Mouse (Mus musculus) spleen, adult 2 months (tissue): ENCODE measurements at regions not wholly inside any gene's neighbourhood (a gene's known extent, or its start where the extent isn't known, plus 50 kb on each side); places are given as distances from the start of the nearest gene placed in this dataset.

Experiments
- DNase-seq, 2 experiments: peaks; one replicate each; pipeline versions ENCODE4 v3.0.0 to v3.0.0-alpha.2; 2012 to 2021; ENCODE audit warnings: low spot score in 2 of 2, low read depth in 1 of 2
- H3K27ac ChIP-seq: fragments of 200-500 bp; 2 replicates; pipeline ENCODE4 v1.5.1; 2012; ENCODE audit warnings: low read length, inconsistent platforms; ENCODE audit not compliant: insufficient read depth
- H3K27me3 ChIP-seq: fragments of 200-500 bp; 2 replicates; pipeline ENCODE4 v1.6.1; 2012; ENCODE audit warnings: mild to moderate bottlenecking, moderate library complexity, low read length, inconsistent platforms; ENCODE audit not compliant: control insufficient read depth, insufficient read depth
- H3K36me3 ChIP-seq: fragments of 200-500 bp; 2 replicates; pipeline ENCODE4 v1.6.1; 2012; ENCODE audit warnings: mild to moderate bottlenecking, low read length, inconsistent platforms; ENCODE audit not compliant: control insufficient read depth, insufficient read depth
- H3K4me1 ChIP-seq: fragments of 200-500 bp; 2 replicates; pipeline ENCODE4 v1.6.1; 2011; ENCODE audit warnings: inconsistent platforms; ENCODE audit not compliant: control insufficient read depth, insufficient read depth, insufficient read length
- H3K4me3 ChIP-seq: fragments of 200-500 bp; 2 replicates; pipeline ENCODE4 v1.5.1; 2011; ENCODE audit warnings: mild to moderate bottlenecking, inconsistent platforms; ENCODE audit not compliant: insufficient read depth, insufficient read length; ENCODE audit errors: extremely low read depth
- CTCF ChIP-seq: fragments of 200-500 bp; IDR thresholded peaks from 2 replicates; pipeline ENCODE4 v1.5.1; 2011; ENCODE audit warnings: mild to moderate bottlenecking, inconsistent platforms; ENCODE audit not compliant: insufficient read depth, insufficient read length, insufficient replicate concordance; ENCODE audit errors: extremely low read depth
- POLR2A ChIP-seq: fragments of 200-500 bp; IDR thresholded peaks from 2 replicates; pipeline ENCODE4 v1.6.1; 2011; ENCODE audit warnings: low read depth, low read length, inconsistent platforms
- WGBS: fragments of 180-500 bp; shearing (Covaris S2); methylation state at CpG from one replicate; pipeline ENCODE4 v1.1.7; 2018; 5-methylcytosine and 5-hydroxymethylcytosine counted together

DNA sequence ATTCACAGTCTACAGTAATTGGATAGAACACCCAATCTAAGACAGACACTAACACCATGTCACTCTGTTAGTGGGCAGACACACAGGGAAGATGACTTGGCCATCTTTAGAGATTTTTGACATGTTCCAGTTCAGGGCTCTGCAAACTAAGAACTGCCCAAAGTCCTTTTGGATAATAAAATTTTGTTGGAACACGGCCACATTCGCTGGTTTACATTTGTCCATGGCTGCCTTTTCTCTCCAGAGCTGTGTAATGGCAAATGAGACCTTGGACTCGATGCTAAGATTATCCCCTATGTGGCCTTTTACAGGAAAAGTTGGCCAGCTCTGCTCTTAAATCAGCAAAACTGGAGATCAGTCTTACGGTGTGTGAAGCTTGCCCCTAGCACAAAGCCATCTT is 173.3 kb upstream of the Usp24 start:
- H3K4me1 ChIP-seq, result no peaks in the 10 kb centered on the region
- no peaks in the 10 kb centered on the region for H3K27me3 ChIP-seq
- WGBS, result 87% methylated on average over 4 of the region's 4 CpGs
- H3K36me3 ChIP-seq, result no peaks in the 10 kb centered on the region
- TF ChIP-seq CTCF (no peak), POLR2A (no peak)
- no peak for DNase-seq
- H3K4me3 ChIP-seq, result no peak overlapping the region
- H3K27ac ChIP-seq, result no peak overlapping the region

DNA sequence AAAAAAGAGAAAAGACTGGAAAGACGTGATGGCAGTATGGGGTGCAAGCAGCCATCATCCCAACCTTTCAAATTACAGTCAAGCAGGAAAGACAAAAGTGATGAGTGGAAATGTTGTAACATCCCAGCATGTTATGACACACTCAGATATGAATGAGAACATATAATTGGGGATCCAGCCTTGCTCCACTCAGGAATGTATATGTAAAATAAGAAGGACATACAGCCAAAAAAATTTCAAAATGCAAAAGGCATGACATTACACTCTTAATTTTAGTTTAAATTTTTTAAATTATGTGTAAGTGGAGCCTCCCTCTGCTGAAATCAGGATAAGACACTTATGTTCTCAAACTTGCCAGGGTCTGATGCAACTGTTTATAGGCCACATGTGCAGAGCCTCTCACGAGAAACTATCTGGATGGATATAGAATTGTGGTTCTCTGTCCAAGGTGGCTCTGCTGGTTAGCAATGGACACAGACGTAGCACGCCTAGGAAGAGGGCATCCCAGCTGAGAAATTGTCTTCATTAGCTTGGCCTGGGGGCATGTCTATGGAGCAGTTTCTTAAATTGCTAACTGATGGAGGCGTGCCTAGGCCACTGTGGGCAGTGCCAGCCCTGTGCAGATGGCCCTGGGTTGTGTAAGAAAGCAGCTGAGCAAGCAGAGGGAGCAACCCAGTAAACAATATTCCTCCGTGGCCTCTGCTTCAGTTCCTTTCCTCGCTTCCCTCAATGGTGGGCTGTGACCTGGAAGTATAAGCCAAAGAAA is 171.5 kb upstream of the Usp24 start:
- no peak for DNase-seq
- 81% methylated on average over 7 of the region's 7 CpGs for WGBS
- H3K4me1 ChIP-seq, result no peaks in the 10 kb centered on the region
- no peaks in the 10 kb centered on the region for H3K27me3 ChIP-seq
- H3K36me3 ChIP-seq, result no peaks in the 10 kb centered on the region
- no peak overlapping the region for H3K4me3 ChIP-seq
- TF ChIP-seq POLR2A, result no peak
- no peak for TF ChIP-seq CTCF
- no peak overlapping the region for H3K27ac ChIP-seq

DNA sequence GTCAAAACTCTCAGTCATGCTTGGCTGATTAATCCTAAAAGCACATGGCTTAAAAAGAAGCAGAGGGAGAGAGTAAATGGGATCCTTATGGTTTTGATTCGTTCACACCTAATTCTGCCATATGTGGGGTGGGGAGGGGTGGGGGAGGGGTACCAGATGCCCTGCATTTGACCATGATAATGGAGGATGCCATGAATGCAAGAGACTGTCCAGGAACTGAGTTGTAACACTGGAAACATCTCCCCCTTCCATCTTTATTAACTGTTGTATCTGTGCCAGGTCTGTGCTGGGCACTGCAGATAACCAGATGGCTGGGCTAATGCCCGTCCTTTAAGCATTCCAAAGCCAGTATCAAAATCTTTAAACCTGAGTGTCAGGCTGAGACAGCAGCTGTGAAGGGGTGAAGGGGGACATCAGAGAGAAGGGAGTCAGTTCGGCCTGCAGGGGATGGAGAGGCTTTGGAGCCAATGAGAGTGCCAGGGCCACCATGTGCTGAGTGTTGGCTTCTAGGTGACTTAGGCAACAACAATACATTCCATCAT is 169.0 kb upstream of the Usp24 start:
- no peak overlapping the region for H3K4me3 ChIP-seq
- TF ChIP-seq POLR2A (no peak), CTCF (no peak)
- no peaks in the 10 kb centered on the region for H3K27me3 ChIP-seq
- no peaks in the 10 kb centered on the region for H3K36me3 ChIP-seq
- H3K27ac ChIP-seq, result no peak overlapping the region
- no peaks in the 10 kb centered on the region for H3K4me1 ChIP-seq
- 78% methylated on average over 3 of the region's 3 CpGs for WGBS
- no peak for DNase-seq

DNA sequence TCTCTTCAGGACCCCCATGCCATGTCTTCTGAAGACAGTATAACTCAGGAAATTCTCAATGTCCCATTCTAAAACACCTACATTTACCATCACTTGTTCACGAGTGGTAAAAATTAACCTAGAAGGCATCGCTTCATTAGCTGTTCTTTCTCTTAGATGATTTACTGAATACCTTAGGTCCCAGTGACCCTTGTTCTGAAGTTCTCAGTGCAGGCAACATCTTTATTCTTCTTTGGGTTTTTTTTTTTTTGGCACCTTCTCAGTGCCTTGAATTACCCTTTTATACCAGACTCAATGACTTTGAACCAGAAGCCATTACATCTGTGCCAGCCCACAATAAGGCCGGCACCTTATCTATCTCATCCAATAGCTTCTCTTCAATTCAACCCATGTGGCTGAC is 167.1 kb upstream of the Usp24 start:
- Histone ChIP-seq H3K27ac (no peak overlapping the region), H3K4me3 (no peak overlapping the region), H3K36me3 (no peaks in the 10 kb centered on the region), H3K4me1 (no peaks in the 10 kb centered on the region), H3K27me3 (no peaks in the 10 kb centered on the region)
- WGBS, result 90% methylated on average over 3 of the region's 3 CpGs
- no peak for DNase-seq
- TF ChIP-seq CTCF (no peak), POLR2A (no peak)

DNA sequence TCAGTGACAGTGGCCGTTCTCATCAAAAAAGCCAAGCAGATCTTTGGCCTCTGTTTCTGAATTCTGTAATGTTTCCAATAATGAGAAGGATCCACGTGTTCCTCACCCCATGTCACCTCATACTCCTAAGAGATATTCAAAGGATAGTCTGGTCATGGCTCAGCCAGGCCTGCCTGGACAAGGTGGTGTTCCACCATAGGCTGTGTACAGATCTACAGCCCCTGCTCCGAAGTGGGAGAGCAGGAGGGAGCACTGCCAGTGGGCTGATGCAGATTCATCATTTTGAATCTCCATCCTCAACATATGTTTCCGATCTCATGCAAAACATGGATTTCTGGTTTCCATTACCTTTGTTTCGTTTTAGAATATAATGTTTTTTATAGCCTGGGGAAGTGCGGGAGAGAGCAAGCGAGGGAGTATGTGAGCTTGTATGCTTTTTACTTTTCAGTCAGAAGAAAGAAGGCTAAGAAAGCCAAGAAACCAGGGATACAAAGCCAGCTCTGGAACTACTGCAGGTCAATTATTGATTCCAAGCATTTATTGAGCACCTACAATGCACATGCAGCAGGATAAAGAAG is 166.5 kb upstream of the Usp24 start:
- 91% methylated on average over 7 of the region's 7 CpGs for WGBS
- TF ChIP-seq CTCF, result no peak
- no peak for TF ChIP-seq POLR2A
- H3K4me3 ChIP-seq, result no peak overlapping the region
- H3K36me3 ChIP-seq, result no peaks in the 10 kb centered on the region
- H3K4me1 ChIP-seq, result no peaks in the 10 kb centered on the region
- H3K27ac ChIP-seq, result no peak overlapping the region
- DNase-seq, result no peak
- H3K27me3 ChIP-seq, result no peaks in the 10 kb centered on the region

DNA sequence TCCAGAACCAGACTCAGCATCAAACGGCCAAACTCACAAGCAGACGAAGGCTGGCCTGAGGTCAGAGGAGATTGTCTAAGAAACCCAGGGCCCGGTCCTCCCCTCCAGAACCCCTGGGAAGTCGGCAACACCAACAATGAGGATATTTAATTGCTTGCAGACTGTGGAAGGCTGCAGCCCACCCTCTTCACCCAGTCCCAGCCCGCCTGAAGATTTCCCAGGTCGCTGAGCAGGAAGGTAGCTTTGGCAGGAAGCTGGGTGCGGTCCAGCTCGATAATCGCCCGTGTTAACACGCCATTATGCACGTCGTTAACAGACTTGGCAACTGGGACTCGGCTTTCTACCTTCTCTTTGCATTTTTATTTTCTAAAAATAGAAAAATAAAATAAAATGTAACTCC is 165.2 kb upstream of the Usp24 start:
- Histone ChIP-seq H3K4me1 (no peaks in the 10 kb centered on the region), H3K27ac (no peak overlapping the region), H3K27me3 (no peaks in the 10 kb centered on the region), H3K36me3 (no peaks in the 10 kb centered on the region), H3K4me3 (no peak overlapping the region)
- WGBS, result 86% methylated on average over 14 of the region's 14 CpGs
- no peak for DNase-seq
- TF ChIP-seq POLR2A, result no peak
- TF ChIP-seq CTCF, result no peak

DNA sequence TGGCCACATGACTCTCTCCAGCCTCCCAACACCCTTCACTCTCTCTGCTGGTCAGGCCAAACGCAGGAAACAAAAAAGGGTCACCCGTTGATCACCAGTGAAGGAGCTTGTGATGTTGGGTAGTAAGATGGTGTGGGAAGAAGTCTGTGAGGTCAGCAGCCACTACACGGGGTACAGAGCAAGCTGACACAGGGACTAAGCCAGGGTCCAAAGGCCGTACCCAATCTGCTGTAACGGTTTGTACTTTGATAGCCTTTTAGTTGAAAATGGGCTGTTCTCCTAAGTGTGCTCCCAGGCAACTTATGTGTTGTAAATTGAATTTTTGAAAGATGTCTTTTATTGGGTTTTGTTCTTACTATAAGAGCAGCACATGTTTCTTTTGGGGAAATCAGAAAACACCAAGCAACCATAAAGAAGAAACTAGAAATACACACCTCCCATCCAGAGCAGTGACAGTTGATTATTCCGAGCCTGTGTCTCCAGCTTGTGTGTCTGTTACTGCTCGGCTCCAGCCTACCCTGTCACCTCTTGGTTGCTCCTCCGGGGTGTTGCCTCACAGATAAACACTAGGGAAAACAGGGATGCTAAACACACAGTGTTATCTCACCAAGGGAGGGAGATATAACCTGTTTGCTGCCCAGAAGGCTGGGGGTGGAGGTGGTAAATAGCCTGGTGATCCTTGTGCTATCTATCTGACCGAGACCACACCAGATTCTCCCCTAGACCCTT is 158.4 kb upstream of the Usp24 start:
- Histone ChIP-seq H3K27me3 (no peaks in the 10 kb centered on the region), H3K36me3 (no peaks in the 10 kb centered on the region), H3K4me3 (no peak overlapping the region), H3K27ac (no peak overlapping the region), H3K4me1 (no peaks in the 10 kb centered on the region)
- WGBS, result 79% methylated on average over 9 of the region's 9 CpGs
- TF ChIP-seq POLR2A, result no peak
- no peak for DNase-seq
